Mouse (Mus musculus) liver, adult 2 months (tissue): ENCODE results near the gene Gngt1.

Experiments
- CTCF ChIP-seq: fragments of 200-500 bp; IDR thresholded peaks from 2 replicates; pipeline ENCODE4 v1.5.1; 2011; ENCODE audit warnings: low read depth, low read length, control low read depth
- POLR2A ChIP-seq: fragments of 200-500 bp; IDR thresholded peaks from 2 replicates; pipeline ENCODE4 v1.6.1; 2011; ENCODE audit warnings: low read length, control low read depth; ENCODE audit not compliant: insufficient read depth; ENCODE audit errors: extremely low read depth

- no peak for TF ChIP-seq CTCF
- TF ChIP-seq POLR2A = no peak
Observed at GRCm38 (mm10) chr6:4004808-4005207, 11.2 kb downstream of the Gngt1 start.
